Mouse (Mus musculus): ENCODE measurements at regions not wholly inside any gene's neighbourhood (a gene's known extent, or its start where the extent isn't known, plus 50 kb on each side); places are given as distances from the start of the nearest gene placed in this dataset.
A peak's percentile ranks its signal among the peaks of the same experiment; 100 is the strongest.

DNA sequence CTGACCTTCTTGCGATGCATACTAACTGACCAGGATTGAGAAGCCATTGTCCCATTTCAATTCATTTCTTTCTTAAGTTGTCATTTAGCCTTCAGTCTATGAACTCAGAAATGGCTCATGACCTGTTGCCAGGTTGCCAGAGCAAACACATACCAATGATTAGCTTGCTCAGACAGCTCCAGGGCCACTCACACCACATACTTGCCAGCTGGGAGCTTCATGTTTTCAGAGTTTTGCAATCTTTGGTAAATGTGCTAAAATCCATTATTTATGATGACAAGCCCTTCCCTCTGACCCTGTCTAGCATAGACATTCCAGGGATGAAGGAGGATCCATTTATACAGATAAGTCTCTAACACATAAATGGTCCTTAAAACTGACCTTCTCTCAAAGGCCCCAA lies 121.6 kb upstream of the Bmp4 start:
- peak; percentile 12 for DNase-seq

DNA sequence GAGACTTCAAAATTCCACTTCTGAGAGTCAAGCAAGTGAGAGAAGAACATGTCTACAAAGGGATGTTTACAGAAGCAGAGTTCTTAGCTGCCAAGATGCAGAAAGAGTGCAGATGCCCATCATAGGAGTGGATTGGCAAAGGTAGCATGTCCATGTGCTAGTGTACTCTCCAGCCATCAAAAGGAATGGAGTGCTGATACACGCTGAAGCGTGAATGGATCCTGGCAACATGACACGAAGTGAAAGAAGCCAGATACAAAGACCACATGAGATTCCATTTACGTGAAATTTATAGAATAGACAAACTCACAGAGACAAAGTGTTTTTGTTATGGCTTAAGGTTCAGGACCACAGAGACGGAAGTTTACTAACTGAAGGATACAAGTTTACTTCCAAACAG lies 118.4 kb upstream of the Bmp4 start:
- no peak for DNase-seq

DNA sequence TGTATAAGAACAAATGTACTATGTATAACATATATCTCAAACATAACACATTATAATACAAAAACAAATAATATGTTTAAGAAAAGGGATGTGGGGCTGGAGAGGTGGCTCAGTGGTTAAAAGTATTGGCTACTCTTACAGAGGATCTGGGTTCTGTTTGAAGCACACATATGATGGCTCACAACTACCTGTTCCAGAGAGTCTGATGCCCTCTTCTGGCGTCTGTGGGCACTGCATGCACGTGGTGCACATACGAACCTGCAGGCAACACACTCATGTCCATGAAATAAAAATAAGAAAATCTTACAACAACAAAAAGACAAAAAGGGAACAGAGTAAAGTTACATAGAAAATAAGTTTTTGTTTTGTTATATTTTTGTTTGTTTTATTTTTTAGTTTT lies 114.8 kb upstream of the Bmp4 start:
- no peak for DNase-seq

DNA sequence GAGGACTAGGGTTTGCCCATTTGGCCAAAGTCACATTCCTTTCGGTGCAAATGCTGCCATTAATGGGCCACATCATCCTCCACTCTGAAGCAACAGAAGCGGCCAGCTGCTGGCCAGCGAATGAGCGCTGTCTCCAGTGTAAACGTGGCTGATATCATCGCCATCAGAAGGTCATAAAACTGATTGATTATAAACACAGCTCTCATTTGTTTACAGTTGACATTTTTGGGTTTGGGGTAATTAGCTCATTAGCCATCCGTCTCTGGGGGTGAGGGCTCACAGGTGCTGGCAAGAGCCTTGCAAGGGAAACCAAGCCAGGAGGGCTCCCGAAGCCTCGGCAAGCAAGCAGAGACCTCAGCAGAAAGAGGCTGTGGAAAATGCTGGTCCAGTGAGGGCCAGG lies 101.1 kb upstream of the Bmp4 start:
- DNase-seq: peak; percentile 39

DNA sequence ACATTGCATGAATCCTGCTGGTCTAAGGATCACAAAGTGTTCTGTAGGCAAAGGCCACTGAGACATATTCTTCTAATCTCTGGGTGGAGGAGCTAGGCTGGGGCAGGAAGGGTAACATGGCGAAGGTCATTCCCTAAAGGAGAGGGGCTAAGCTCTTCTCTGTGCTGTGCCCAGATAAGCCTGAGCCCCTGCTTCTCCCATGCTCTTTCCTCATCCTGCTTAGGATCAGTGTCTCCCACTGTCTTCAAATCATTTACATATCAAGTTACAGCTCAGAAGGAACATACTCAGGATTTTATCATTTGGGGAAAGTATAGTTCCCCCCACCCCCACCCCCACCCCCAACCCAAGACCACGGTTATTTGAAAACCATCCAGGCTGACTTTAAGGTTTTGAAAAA lies 100.7 kb upstream of the Bmp4 start:
- DNase-seq: no peak

DNA sequence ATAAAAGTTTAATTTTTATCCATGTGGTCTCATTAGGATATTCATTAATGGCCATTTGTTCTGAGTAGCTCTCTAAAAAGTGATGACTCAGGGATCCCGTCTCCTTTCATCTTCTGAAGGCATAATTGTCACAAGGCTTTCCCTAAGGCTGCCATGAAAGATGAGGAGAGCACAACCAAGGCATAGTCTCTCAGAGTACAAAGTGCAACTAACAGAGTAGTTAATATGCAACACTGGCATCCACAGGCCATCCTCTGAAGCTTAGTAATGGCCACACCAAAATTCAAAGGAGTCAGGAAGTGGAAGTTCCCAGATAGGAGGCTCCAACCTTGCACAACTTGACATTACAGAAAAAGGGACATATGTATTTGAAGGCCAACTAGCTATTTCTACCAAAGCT lies 97.1 kb upstream of the Bmp4 start:
- DNase-seq: no peak

DNA sequence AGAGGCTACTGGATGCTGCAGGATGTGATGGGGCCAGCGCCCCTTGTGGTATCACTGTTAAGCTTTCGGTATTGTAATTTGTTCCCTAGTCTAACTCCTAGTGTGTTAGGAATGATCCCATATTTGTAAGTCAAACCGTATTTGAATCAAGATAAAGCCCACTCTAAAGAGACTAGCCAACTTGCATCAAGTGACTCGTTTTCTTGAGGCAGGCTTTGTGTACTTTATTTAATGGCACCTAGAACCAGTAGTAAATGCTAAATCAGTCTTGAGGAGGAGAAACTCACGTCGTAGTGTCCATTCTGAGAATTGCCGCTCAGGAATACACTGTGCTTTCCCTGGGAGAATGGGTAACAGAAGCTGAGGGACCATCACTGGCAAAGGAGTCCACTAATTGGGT lies 89.9 kb upstream of the Bmp4 start:
- no peak for DNase-seq

DNA sequence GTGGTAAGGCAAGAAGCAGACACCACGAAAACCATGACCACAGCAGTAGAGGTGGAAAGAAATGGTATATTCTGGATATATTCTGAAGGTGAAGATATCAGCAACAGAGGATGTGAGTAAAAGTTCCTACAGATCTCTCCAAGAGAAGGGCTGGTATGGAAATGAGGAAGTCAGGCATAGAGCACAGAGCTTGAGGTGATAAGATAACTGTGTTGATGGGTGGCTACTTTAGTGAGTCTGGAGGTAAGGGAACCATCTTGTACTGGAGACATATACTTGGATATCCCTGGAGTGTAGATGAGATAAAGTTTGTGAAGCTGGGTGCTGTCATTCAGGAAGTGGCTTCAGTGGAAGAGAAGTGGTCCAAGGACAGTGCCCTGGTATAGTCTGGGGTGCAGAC lies 85.5 kb upstream of the Bmp4 start:
- DNase-seq: no peak

DNA sequence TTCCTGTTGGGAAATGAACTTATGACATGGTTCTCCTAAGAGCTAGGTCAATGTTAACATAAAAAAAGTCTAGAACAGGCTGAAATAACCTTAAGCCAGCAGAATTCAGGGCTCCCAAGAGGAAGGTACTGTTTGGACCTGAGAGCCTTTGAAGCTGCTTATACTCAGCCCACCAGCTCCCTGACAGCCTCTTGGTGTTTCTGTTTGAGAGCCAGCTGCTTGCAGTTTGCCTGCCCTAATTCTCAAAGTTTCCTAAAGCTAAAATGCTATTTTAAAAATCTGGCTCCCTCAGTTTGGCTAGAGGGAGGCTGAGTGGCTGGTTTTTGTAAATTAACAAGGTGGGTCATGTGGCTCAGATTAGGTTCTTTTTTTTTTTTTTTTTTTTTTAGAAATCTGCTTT lies 72.5 kb upstream of the Bmp4 start:
- DNase-seq: no peak

DNA sequence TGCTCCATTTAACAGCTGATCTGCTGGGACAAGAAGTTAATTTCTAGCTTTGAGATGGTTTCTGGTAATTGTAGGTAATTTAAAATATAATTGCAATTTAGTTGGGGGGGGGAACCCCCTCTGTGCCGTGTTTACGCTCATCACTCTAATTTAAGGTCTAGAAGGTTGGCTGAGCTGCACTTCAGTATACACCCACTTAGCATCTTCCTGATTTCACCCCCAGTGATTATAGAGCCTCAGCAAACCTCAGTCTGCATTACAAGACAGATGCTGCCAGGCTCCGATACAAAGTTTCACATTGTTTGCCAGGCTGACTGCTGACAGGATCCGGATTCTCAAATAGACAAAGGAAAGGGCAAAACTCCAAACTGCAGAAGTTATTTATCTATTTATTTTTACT lies 71.5 kb upstream of the Bmp4 start:
- no peak for DNase-seq

DNA sequence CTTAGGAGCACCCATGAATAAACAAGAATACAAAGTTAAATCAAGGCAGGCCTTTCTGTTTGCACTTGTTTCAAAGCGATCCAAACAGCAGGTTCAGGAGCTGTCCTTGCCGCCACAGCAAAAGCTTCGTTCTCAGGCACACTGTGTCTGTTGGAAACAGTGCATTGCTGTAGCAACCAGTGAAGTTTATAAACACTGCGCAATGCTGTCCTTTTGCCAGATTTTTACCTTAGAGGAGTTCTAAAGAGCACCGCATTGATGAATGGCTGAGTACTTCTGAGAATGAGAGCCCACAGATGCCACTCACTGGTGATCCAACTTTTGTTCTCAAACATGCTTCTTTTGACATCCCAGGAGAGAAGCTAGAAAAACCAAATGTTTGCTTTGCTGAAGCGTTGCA lies 64.0 kb upstream of the Bmp4 start:
- DNase-seq: no peak

DNA sequence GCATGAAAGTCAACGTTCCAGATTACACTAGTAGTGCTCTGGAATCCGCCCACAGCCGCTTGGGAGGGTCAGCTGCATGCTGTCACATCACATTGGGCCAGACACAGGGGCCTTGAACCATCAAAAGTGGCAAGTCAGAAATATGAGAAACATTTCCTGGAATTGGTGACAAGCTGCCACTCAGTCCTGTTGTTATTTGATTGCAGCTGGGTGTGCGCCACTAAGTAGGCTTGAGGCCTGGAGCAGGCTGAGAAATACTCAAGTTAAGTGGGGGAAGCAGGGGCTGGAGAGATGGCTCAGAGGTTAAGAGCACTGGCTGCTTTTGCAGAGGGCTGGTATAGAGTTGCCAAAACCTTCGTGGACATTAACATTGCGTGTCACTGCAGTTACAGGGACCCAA lies 51.2 kb upstream of the Bmp4 start:
- no peak for DNase-seq
